Mouse (Mus musculus): ENCODE results near the gene Gadl1. TPM values are rescaled to one million over a fixed set of nuclear protein-coding genes. Genes with fewer than 3 reads are reported as not detected.
A peak's percentile ranks its signal among the peaks of the same experiment; 100 is the strongest.

Gadl1 gene
- polyA plus RNA-seq (2015; fragmentation: Nextera tagmentation; extraction: Ambion mirVana) = 0.30 and 0.51 TPM in 2 replicates

GRCm38 (mm10) chr9:115909155-115909554 lies at the start of gene Gadl1:
Gene Gadl1 (plus strand): TSS chr9:115909455.
- Histone ChIP-seq H3K9ac (no peak within 1 kb of the TSS), H3K4me1 (peaks cover 10% of the 10 kb centered on the region; the same call in 1 of the 2 replicates), H3K27ac (no peak within 1 kb of the TSS), H3K9me3 (replicated peaks) (no peaks in the 10 kb centered on the region), H3K36me3 (no peaks in the 10 kb centered on the region), H3K4me3 (replicated peaks) (no peak within 1 kb of the TSS), H3K27me3 (no peaks in the 10 kb centered on the region), H3K4me2 (peak within 1 kb of the TSS; percentile 39)
- 70% methylated on average over 9 of the region's 9 CpGs for WGBS
- no peak for ATAC-seq (replicated peaks; ENCODE audit: low FRiP score)

- 70% methylated on average over 5 of the region's 5 CpGs for WGBS
- Histone ChIP-seq H3K9ac (no peak overlapping the region), H3K9me3 (replicated peaks) (no peaks in the 10 kb centered on the region), H3K4me1 (no peaks in the 10 kb centered on the region), H3K4me2 (no peak overlapping the region), H3K27ac (no peak overlapping the region), H3K36me3 (no peaks in the 10 kb centered on the region), H3K27me3 (no peaks in the 10 kb centered on the region), H3K4me3 (replicated peaks) (no peak overlapping the region)
- ATAC-seq (replicated peaks; ENCODE audit: low FRiP score) = 0 out of 2 replicates have a peak, but pooled peaks have one; percentile 4
Measured at GRCm38 (mm10) chr9:115862802-115863201, 46.5 kb upstream of the Gadl1 start.

- H3K4me3 ChIP-seq (replicated peaks) = no peak overlapping the region
- no peaks in the 10 kb centered on the region for H3K36me3 ChIP-seq
- H3K9me3 ChIP-seq (replicated peaks) = no peaks in the 10 kb centered on the region
- no peak overlapping the region for H3K9ac ChIP-seq
- no peak overlapping the region for H3K4me2 ChIP-seq
- H3K27me3 ChIP-seq = no peaks in the 10 kb centered on the region
- ATAC-seq (replicated peaks; ENCODE audit: low FRiP score) = no peak
- no peaks in the 10 kb centered on the region for H3K4me1 ChIP-seq
- 79% methylated on average over 6 of the region's 6 CpGs for WGBS
- H3K27ac ChIP-seq = no peak overlapping the region
Measured at GRCm38 (mm10) chr9:115863326-115863725, 45.9 kb upstream of the Gadl1 start.

GRCm38 (mm10) chr9:115867277-115867676 lies 42.0 kb upstream of the Gadl1 start:
- H3K36me3 ChIP-seq = no peaks in the 10 kb centered on the region
- WGBS = 34% methylated on average over 2 of the region's 2 CpGs
- no peak overlapping the region for H3K9ac ChIP-seq
- H3K4me3 ChIP-seq (replicated peaks) = no peak overlapping the region
- H3K4me2 ChIP-seq = no peak overlapping the region
- H3K9me3 ChIP-seq (replicated peaks) = no peaks in the 10 kb centered on the region
- H3K27ac ChIP-seq = no peak overlapping the region
- no peaks in the 10 kb centered on the region for H3K4me1 ChIP-seq
- no peaks in the 10 kb centered on the region for H3K27me3 ChIP-seq
- ATAC-seq (replicated peaks; ENCODE audit: low FRiP score) = no peak

- no peak overlapping the region for H3K9ac ChIP-seq
- WGBS = 92% methylated on average over 13 of the region's 13 CpGs
- H3K27ac ChIP-seq = no peak overlapping the region
- 0 out of 2 replicates have a peak, but pooled peaks cover 2% of the 10 kb centered on the region for H3K9me3 ChIP-seq (replicated peaks)
- H3K36me3 ChIP-seq = no peaks in the 10 kb centered on the region
- H3K4me1 ChIP-seq = no peaks in the 10 kb centered on the region
- H3K27me3 ChIP-seq = no peaks in the 10 kb centered on the region
- no peak overlapping the region for H3K4me3 ChIP-seq (replicated peaks)
- no peak overlapping the region for H3K4me2 ChIP-seq
- ATAC-seq (replicated peaks; ENCODE audit: low FRiP score) = no peak
Measured at GRCm38 (mm10) chr9:115870168-115870567, 39.1 kb upstream of the Gadl1 start.

- Histone ChIP-seq H3K4me3 (replicated peaks) (no peak overlapping the region), H3K27ac (no peak overlapping the region), H3K4me2 (no peak overlapping the region), H3K27me3 (no peaks in the 10 kb centered on the region), H3K9ac (no peak overlapping the region), H3K36me3 (no peaks in the 10 kb centered on the region), H3K4me1 (no peaks in the 10 kb centered on the region), H3K9me3 (replicated peaks) (0 out of 2 replicates have a peak, but pooled peaks cover 2% of the 10 kb centered on the region)
- no peak for ATAC-seq (replicated peaks; ENCODE audit: low FRiP score)
- WGBS = 89% methylated on average over 5 of the region's 5 CpGs
Measured at GRCm38 (mm10) chr9:115870640-115871039, 38.6 kb upstream of the Gadl1 start.

- Histone ChIP-seq H3K9me3 (replicated peaks) (no peaks in the 10 kb centered on the region), H3K4me1 (0 out of 2 replicates have a peak, but pooled peaks cover 5% of the 10 kb centered on the region), H3K9ac (no peak overlapping the region), H3K4me2 (no peak overlapping the region), H3K4me3 (replicated peaks) (no peak overlapping the region), H3K27me3 (no peaks in the 10 kb centered on the region), H3K36me3 (no peaks in the 10 kb centered on the region), H3K27ac (no peak overlapping the region)
- no peak for ATAC-seq (replicated peaks; ENCODE audit: low FRiP score)
- 86% methylated on average over 6 of the region's 6 CpGs for WGBS
Measured at GRCm38 (mm10) chr9:115880500-115880899, 28.8 kb upstream of the Gadl1 start.

GRCm38 (mm10) chr9:115881137-115881536 lies 28.1 kb upstream of the Gadl1 start:
- WGBS = 80% methylated on average over 3 of the region's 3 CpGs
- Histone ChIP-seq H3K4me3 (replicated peaks) (no peak overlapping the region), H3K27ac (no peak overlapping the region), H3K9ac (no peak overlapping the region), H3K9me3 (replicated peaks) (no peaks in the 10 kb centered on the region), H3K4me2 (no peak overlapping the region), H3K27me3 (no peaks in the 10 kb centered on the region), H3K36me3 (no peaks in the 10 kb centered on the region), H3K4me1 (0 out of 2 replicates have a peak, but pooled peaks cover 5% of the 10 kb centered on the region)
- ATAC-seq (replicated peaks; ENCODE audit: low FRiP score) = no peak

- H3K27ac ChIP-seq = no peak overlapping the region
- no peaks in the 10 kb centered on the region for H3K27me3 ChIP-seq
- no peak overlapping the region for H3K4me2 ChIP-seq
- H3K36me3 ChIP-seq = no peaks in the 10 kb centered on the region
- no peak overlapping the region for H3K4me3 ChIP-seq (replicated peaks)
- WGBS = 51% methylated on average over 5 of the region's 5 CpGs
- H3K9me3 ChIP-seq (replicated peaks) = 0 out of 2 replicates have a peak, but pooled peaks cover 7% of the 10 kb centered on the region
- H3K4me1 ChIP-seq = 0 out of 2 replicates have a peak, but pooled peaks cover 5% of the 10 kb centered on the region
- no peak for ATAC-seq (replicated peaks; ENCODE audit: low FRiP score)
- no peak overlapping the region for H3K9ac ChIP-seq
Measured at GRCm38 (mm10) chr9:115882627-115883200, 26.5 kb upstream of the Gadl1 start.

GRCm38 (mm10) chr9:115883413-115883812 lies 25.8 kb upstream of the Gadl1 start:
- Histone ChIP-seq H3K27me3 (no peaks in the 10 kb centered on the region), H3K4me1 (0 out of 2 replicates have a peak, but pooled peaks cover 5% of the 10 kb centered on the region), H3K4me2 (no peak overlapping the region), H3K9ac (no peak overlapping the region), H3K36me3 (no peaks in the 10 kb centered on the region), H3K27ac (no peak overlapping the region), H3K9me3 (replicated peaks) (0 out of 2 replicates have a peak, but pooled peaks cover 8% of the 10 kb centered on the region), H3K4me3 (replicated peaks) (no peak overlapping the region)
- 78% methylated on average over 5 of the region's 5 CpGs for WGBS
- no peak for ATAC-seq (replicated peaks; ENCODE audit: low FRiP score)

GRCm38 (mm10) chr9:115887571-115887970 lies 21.7 kb upstream of the Gadl1 start:
- Histone ChIP-seq H3K9ac (no peak overlapping the region), H3K27ac (no peak overlapping the region), H3K4me1 (0 out of 2 replicates have a peak, but pooled peaks cover 4% of the 10 kb centered on the region), H3K4me2 (no peak overlapping the region), H3K9me3 (replicated peaks) (0 out of 2 replicates have a peak, but pooled peaks cover 8% of the 10 kb centered on the region), H3K36me3 (no peaks in the 10 kb centered on the region), H3K27me3 (no peaks in the 10 kb centered on the region), H3K4me3 (replicated peaks) (no peak overlapping the region)
- ATAC-seq (replicated peaks; ENCODE audit: low FRiP score) = no peak
- 86% methylated on average over 5 of the region's 5 CpGs for WGBS

GRCm38 (mm10) chr9:115893131-115893530 lies 16.1 kb upstream of the Gadl1 start:
- 70% methylated on average over 4 of the region's 4 CpGs for WGBS
- H3K27ac ChIP-seq = no peak overlapping the region
- H3K4me3 ChIP-seq (replicated peaks) = no peak overlapping the region
- no peaks in the 10 kb centered on the region for H3K27me3 ChIP-seq
- H3K4me1 ChIP-seq = no peaks in the 10 kb centered on the region
- no peaks in the 10 kb centered on the region for H3K36me3 ChIP-seq
- H3K9me3 ChIP-seq (replicated peaks) = peaks cover 5% of the 10 kb centered on the region
- no peak overlapping the region for H3K9ac ChIP-seq
- H3K4me2 ChIP-seq = no peak overlapping the region
- ATAC-seq (replicated peaks; ENCODE audit: low FRiP score) = no peak

- no peak for ATAC-seq (replicated peaks; ENCODE audit: low FRiP score)
- WGBS = 84% methylated on average over 10 of the region's 10 CpGs
- H3K9me3 ChIP-seq (replicated peaks) = peaks cover 5% of the 10 kb centered on the region
- H3K36me3 ChIP-seq = no peaks in the 10 kb centered on the region
- H3K4me1 ChIP-seq = no peaks in the 10 kb centered on the region
- H3K27ac ChIP-seq = no peak overlapping the region
- H3K4me3 ChIP-seq (replicated peaks) = no peak overlapping the region
- no peak overlapping the region for H3K4me2 ChIP-seq
- H3K9ac ChIP-seq = no peak overlapping the region
- H3K27me3 ChIP-seq = no peaks in the 10 kb centered on the region
Measured at GRCm38 (mm10) chr9:115893947-115894346, 15.3 kb upstream of the Gadl1 start.

Data from kidney, embryonic 15.5 days (tissue).